Mouse (Mus musculus) liver, postnatal 0 days (tissue): ENCODE results near the gene Hist1h3e.
"Not testable (repeated sequence)": the region's sequence is repeated elsewhere in the genome, so short reads cannot be mapped to it uniquely, and the experiment has no call there.

Experiments used
- CTCF ChIP-seq: sonication (generic); IDR thresholded peaks from 2 replicates; pipeline ENCODE4 v1.5.1; 2016; ENCODE audit warnings: antibody characterized with exemption, low read depth
- EP300 ChIP-seq: IDR thresholded peaks from 2 replicates; pipeline ENCODE4 v1.6.1; 2016; ENCODE audit warnings: antibody characterized with exemption, low read depth, mild to moderate bottlenecking

- not testable (repeated sequence) for TF ChIP-seq CTCF
- peak; percentile 80; the same call in 1 of the 2 replicates for TF ChIP-seq EP300
Observed at GRCm38 (mm10) chr13:23561883-23562659, at the start of gene Hist1h3e.
